Mouse (Mus musculus) T-cell, adult 2 months (primary cell): ENCODE data around the gene March6.

Experiments used
- DNase-seq: peaks from one replicate; pipeline ENCODE4 v3.0.0; 2022; ENCODE audit warnings: low spot score

Gene March6

GRCm38 (mm10) chr15:31414179-31414898 is 116.5 kb downstream of the March6 start:
- DNase-seq = no peak

DNA sequence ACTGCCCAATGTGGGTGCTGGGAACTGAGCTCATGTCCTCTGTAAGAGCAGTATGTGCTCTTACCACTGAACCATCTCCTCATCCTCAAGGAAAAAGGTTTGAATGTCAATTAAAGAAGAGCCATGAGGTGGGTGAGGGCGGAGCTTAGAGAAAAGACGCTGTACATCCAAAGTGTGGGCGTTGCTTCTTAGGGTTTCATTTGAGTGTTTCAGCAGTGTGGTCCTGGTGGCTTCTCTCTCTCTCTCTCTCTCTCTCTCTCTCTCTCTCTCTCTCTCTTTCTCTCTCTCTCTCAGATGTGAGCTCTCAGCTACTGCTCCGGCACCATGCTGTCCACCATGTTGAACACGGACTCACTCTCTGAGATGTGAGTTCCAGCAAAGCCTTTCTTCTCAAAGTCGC is 117.2 kb downstream of the March6 start:
- DNase-seq = no peak

- DNase-seq = no peak
Observed at GRCm38 (mm10) chr15:31412933-31413332, 117.9 kb downstream of the March6 start.

- DNase-seq = no peak
Observed at GRCm38 (mm10) chr15:31412436-31412835, 118.4 kb downstream of the March6 start.

DNA sequence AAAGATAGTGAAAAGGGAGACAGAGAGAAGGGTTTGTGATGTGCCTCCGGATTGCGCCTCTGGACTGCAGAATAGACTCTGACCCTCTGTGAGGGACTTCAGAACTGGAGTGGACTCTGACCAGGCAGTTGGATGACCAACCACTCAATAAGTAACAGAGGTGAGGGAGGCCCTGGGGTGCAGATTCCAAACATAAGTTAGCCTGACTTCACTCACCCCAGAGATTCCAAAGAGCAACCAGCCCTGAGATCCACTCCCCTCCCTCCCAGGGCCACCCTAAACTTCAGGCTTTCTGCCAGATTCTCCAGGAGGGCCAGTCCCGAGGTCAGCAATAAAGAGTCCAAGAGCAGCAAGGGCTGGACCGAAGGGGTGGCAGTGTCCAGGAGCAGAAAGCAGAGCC is 123.4 kb downstream of the March6 start:
- DNase-seq = no peak

DNA sequence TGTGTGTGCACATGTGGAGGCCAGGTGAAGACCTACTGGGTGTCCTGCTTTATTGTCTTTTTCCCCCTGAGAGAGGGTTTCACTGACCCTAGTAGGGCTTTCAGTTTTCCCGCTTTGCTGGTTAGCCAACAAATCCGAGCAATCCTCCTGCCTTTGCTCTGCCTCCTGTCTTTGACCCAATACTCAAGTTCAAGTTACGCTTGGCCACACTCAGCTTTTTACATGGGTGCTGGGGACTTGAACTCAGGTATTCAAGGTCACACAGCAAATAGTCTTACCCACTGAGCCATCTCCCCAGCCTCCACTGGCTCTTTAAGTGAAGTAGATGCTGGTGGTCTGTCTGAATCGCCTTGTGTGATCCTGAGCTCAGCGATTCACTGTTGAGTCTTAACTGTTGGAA is 124.0 kb downstream of the March6 start:
- DNase-seq = no peak
